Mouse (Mus musculus) liver, embryonic 16.5 days (tissue): ENCODE results near the gene Irak3. TPM values are rescaled to one million over a fixed set of nuclear protein-coding genes. Genes with fewer than 3 reads are reported as not detected.
A peak's percentile ranks its signal among the peaks of the same experiment; 100 is the strongest.

Source experiments
- ATAC-seq: fragments of 200-750 bp; cut with Nextera tagmentation; 2 replicates; pipeline ENCODE4 v1.8.0; 2017; ENCODE audit warnings: low read depth, mild to moderate bottlenecking, moderate number of reproducible peaks, moderate library complexity
- H3K27ac ChIP-seq: fragments of 300-500 bp; sonication (generic); 2 replicates; pipeline ENCODE4 v1.5.1; 2014; ENCODE audit warnings: mild to moderate bottlenecking, low read length
- H3K27me3 ChIP-seq: fragments of 300-500 bp; sonication (generic); 2 replicates; pipeline ENCODE4 v1.6.1; 2014; ENCODE audit warnings: low read depth, low read length, mixed read lengths; ENCODE audit not compliant: control insufficient read depth, insufficient read depth
- H3K36me3 ChIP-seq: fragments of 300-500 bp; sonication (generic); 2 replicates; pipeline ENCODE4 v1.6.1; 2014; ENCODE audit warnings: mild to moderate bottlenecking; ENCODE audit not compliant: control insufficient read depth, insufficient read depth
- H3K4me1 ChIP-seq: fragments of 300-500 bp; sonication (generic); 2 replicates; pipeline ENCODE4 v1.6.1; 2014; ENCODE audit warnings: low read depth, low read length, mixed read lengths; ENCODE audit not compliant: control insufficient read depth
- H3K4me2 ChIP-seq: fragments of 300-500 bp; sonication (generic); 2 replicates; pipeline ENCODE4 v1.6.1; 2014; ENCODE audit warnings: low read depth, low read length, mixed read lengths
- H3K4me3 ChIP-seq: fragments of 300-500 bp; sonication (generic); 2 replicates; pipeline ENCODE4 v1.5.1; 2014; ENCODE audit warnings: low read depth, mild to moderate bottlenecking, low read length
- H3K9ac ChIP-seq: fragments of 300-500 bp; sonication (generic); 2 replicates; pipeline ENCODE4 v1.6.1; 2014; ENCODE audit warnings: low read depth, low read length
- H3K9me3 ChIP-seq: fragments of 300-500 bp; sonication (generic); replicated peaks from 2 replicates; pipeline ENCODE4 v1.6.1; 2016; ENCODE audit warnings: low read length; ENCODE audit not compliant: control insufficient read depth
- WGBS: fragments of 180-500 bp; shearing (Covaris S2); extraction: QIAGEN DNeasy Blood & Tissue Kit; methylation state at CpG from one replicate; pipeline ENCODE4 v1.1.7; 2014; ENCODE audit not compliant: insufficient replicate concordance; 5-methylcytosine and 5-hydroxymethylcytosine counted together
- polyA plus RNA-seq: library from polyadenylated mRNA; unstranded; fragments of >200 nt; fragmentation: Nextera tagmentation; extraction: Ambion mirVana; gene quantifications from 2 replicates; pipeline ENCODE4 v1.2.1, GENCODE M21; 2015

The Irak3 gene
- polyA plus RNA-seq = 1.6 and 1.8 TPM in 2 replicates

- 1% methylated on average over 13 of the region's 13 CpGs for WGBS
Measured at GRCm38 (mm10) chr10:120201961-120202402, at the start of gene Irak3. TSS of gene Irak3 (minus strand) at chr10:120202130.

GRCm38 (mm10) chr10:120250911-120251683 lies 49.2 kb upstream of the Irak3 start:
- Histone ChIP-seq H3K4me3 (no peak overlapping the region), H3K4me2 (no peak overlapping the region), H3K27me3 (no peaks in the 10 kb centered on the region), H3K9me3 (no peaks in the 10 kb centered on the region), H3K9ac (no peak overlapping the region), H3K27ac (no peak overlapping the region), H3K36me3 (no peaks in the 10 kb centered on the region), H3K4me1 (no peaks in the 10 kb centered on the region)
- 48% methylated on average over 11 of the region's 11 CpGs for WGBS
- ATAC-seq = no peak

More at GRCm38 (mm10) chr10:120201961-120202402, at the start of gene Irak3:
- Histone ChIP-seq H3K4me3 (peak within 1 kb of the TSS; percentile 69), H3K4me2 (peak within 1 kb of the TSS; percentile 97), H3K36me3 (no peaks in the 10 kb centered on the region), H3K9ac (peak within 1 kb of the TSS; percentile 58), H3K9me3 (no peaks in the 10 kb centered on the region), H3K4me1 (peaks cover 10% of the 10 kb centered on the region), H3K27me3 (peaks cover 12% of the 10 kb centered on the region), H3K27ac (peak within 1 kb of the TSS; percentile 53)
- peak; percentile 61 for ATAC-seq

DNA sequence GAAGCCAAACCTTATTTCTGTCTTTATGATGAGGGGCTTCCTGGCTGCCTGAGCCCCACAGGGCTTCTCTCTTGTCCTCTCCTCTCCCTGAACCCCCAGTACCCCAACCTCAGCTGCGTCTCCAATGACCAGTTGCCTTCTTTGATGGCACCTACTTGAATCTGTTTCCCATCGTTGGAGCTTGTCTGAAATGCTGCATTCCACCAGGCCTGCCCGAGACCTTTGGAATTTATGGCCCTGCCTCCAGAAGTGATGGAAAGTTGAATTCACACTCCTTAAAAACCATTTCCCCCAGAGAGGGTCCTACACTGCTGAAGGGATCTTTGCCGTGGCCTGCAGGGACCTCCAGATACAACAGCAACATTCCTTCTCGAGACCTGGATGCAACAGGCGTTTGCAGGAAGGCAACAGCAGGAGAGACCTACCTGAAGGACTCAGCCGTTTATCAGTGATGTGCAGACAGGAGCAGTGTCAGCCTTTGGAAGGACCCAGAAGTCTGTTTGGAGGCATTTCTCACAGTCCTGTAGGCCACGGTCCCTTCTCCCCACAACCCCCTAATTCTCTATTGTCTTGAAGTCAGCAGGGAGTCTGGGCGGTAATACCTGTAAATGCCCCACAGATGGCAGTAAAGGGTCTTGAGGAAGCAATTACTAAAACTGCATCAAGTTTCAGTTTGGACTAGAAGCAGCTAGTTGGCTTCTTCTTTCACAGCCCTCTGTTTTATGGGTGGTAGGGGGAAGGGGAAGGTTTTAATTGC lies 45.2 kb upstream of the Irak3 start:
- Histone ChIP-seq H3K4me2 (no peak overlapping the region), H3K9ac (no peak overlapping the region), H3K9me3 (no peaks in the 10 kb centered on the region), H3K36me3 (no peaks in the 10 kb centered on the region), H3K27me3 (no peaks in the 10 kb centered on the region), H3K4me3 (no peak overlapping the region), H3K27ac (no peak overlapping the region), H3K4me1 (no peaks in the 10 kb centered on the region)
- WGBS = 39% methylated on average over 9 of the region's 9 CpGs
- ATAC-seq = no peak

DNA sequence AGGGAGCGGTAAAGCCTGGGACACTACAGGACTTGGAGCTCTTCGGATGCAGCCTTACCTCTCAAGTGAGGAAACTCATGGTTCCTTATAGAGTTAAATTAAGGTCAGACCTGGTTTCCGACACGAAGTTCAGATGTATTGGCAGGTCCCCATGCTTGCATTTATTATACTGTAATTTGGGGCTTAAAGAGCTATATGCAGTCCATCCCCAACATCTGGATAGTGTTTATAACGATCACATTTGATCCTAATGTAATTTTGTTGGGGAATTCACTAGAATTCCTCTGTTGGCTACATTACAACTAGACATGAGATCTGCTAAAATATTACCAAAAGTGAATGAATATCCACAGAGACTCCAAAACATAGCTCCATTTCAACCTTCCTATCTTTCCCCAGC lies 43.8 kb upstream of the Irak3 start:
- no peak overlapping the region for H3K4me3 ChIP-seq
- H3K36me3 ChIP-seq = no peaks in the 10 kb centered on the region
- H3K9me3 ChIP-seq = no peaks in the 10 kb centered on the region
- ATAC-seq = no peak
- H3K4me2 ChIP-seq = no peak overlapping the region
- no peaks in the 10 kb centered on the region for H3K4me1 ChIP-seq
- WGBS = 68% methylated on average over 5 of the region's 5 CpGs
- H3K27me3 ChIP-seq = no peaks in the 10 kb centered on the region
- no peak overlapping the region for H3K9ac ChIP-seq
- no peak overlapping the region for H3K27ac ChIP-seq

DNA sequence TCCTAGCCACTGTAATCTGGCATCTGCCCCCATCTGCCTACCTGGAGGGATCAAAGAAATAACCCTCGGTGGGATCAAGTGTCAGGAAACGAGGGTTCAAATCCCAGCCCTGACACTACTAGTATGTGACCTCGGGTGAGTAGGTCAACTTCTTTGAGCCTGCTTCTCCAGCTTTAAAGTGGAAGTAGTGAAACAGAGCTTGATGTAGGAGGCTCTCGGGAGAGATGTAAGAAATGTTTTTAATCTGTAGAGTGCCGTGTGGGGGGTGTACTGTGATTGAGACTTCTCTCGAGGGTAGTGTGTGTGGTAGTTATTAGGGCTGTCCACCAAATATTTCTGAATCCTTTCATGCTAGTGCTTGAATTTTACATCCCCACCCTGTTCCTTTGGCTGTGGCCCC lies 40.5 kb upstream of the Irak3 start:
- 49% methylated on average over 6 of the region's 6 CpGs for WGBS

DNA sequence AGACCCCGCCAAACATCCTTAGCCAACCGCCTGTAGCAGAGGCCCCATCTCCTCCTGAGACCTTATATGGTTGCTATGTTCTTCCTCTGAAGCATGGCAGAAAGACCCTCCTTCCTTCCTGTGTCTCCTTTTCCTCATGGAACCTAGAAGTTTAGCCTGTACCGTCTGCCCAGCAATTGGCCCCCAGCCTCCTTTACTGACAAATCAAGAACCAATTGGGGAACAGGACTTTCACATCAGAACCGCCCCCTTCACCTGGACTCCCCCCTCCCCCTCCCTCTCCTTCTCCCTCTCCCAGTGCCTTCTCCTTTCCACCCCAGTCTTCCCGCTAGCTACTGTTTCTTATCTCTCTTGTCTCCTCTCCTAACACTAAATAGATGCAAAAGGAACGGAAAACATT lies 37.5 kb upstream of the Irak3 start:
- H3K27me3 ChIP-seq = no peaks in the 10 kb centered on the region
- no peak overlapping the region for H3K27ac ChIP-seq
- no peak for ATAC-seq
- 47% methylated on average over 6 of the region's 6 CpGs for WGBS
- no peak overlapping the region for H3K4me2 ChIP-seq
- no peak overlapping the region for H3K4me3 ChIP-seq
- H3K4me1 ChIP-seq = no peaks in the 10 kb centered on the region
- no peaks in the 10 kb centered on the region for H3K9me3 ChIP-seq
- H3K9ac ChIP-seq = no peak overlapping the region
- no peaks in the 10 kb centered on the region for H3K36me3 ChIP-seq

More for the DNA sequence above, 40.5 kb upstream of the Irak3 start:
- H3K27ac ChIP-seq = no peak overlapping the region
- no peaks in the 10 kb centered on the region for H3K4me1 ChIP-seq
- ATAC-seq = no peak
- no peaks in the 10 kb centered on the region for H3K27me3 ChIP-seq
- no peak overlapping the region for H3K4me3 ChIP-seq
- no peak overlapping the region for H3K4me2 ChIP-seq
- H3K9me3 ChIP-seq = no peaks in the 10 kb centered on the region
- H3K9ac ChIP-seq = no peak overlapping the region
- no peaks in the 10 kb centered on the region for H3K36me3 ChIP-seq

GRCm38 (mm10) chr10:120238241-120238640 lies 36.3 kb upstream of the Irak3 start:
- H3K27ac ChIP-seq = no peak overlapping the region
- H3K4me1 ChIP-seq = no peaks in the 10 kb centered on the region; the same call in 1 of the 2 replicates
- H3K36me3 ChIP-seq = no peaks in the 10 kb centered on the region
- H3K4me2 ChIP-seq = no peak overlapping the region
- no peaks in the 10 kb centered on the region for H3K27me3 ChIP-seq
- WGBS = 67% methylated on average over 8 of the region's 8 CpGs
- H3K9me3 ChIP-seq = no peaks in the 10 kb centered on the region
- ATAC-seq = no peak
- no peak overlapping the region for H3K9ac ChIP-seq
- H3K4me3 ChIP-seq = no peak overlapping the region

- Histone ChIP-seq H3K27me3 (no peaks in the 10 kb centered on the region), H3K4me1 (no peaks in the 10 kb centered on the region; the same call in 1 of the 2 replicates), H3K4me3 (no peak overlapping the region), H3K4me2 (no peak overlapping the region), H3K36me3 (no peaks in the 10 kb centered on the region), H3K9ac (no peak overlapping the region), H3K9me3 (no peaks in the 10 kb centered on the region), H3K27ac (no peak overlapping the region)
- ATAC-seq = no peak
- WGBS = 63% methylated on average over 9 of the region's 9 CpGs
Measured at GRCm38 (mm10) chr10:120236855-120237254, 34.9 kb upstream of the Irak3 start.
